ENCODE assay signal across 22 mouse cellular contexts in the genomic region with DNA sequence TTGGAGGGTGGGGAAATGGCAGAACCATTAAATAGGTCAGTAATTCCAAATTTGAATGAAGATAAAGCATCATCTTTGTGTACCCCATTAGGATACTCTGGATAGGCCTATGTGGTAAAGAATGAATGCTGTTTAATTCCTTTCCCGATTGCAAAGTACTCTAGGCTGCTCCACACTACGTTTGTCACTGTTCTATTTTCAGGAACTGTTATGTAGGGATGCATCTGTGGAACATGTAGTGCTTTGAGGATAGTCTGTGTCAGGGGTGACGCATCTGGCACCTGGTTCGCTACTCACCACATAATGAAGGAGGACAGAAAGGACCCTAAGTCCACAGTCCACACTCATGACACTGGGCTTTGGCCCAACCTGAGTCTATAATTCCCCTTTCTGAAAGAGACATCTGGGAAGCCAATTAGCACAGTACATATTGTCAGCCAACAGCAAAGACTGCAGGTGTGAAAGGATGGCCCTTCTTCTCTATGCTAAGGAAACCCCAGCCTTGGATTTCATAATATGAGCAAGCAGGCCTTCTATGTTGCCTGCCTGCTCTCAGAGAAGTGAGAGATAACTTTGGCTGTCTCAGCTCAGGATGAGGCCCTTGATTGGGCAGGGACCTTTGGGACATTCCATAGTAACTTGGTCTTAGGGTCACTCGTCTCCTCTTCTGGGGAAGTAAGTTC.
A peak's percentile ranks its signal among the peaks of the same experiment; 100 is the strongest.
DNase-seq lines count a peak whose midpoint lies in the region; ATAC-seq lines count a peak whose summit lies in the region.
"Had no signal": no experiment of that assay in that cellular context is flagged by ENCODE, and none has a peak within 500 bp of the region (broad histone marks: within the 10 kb centered on the region; RNA-seq: fewer than 3 reads in every experiment).

No protein-coding gene starts in this region.

- H3K4me1 ChIP-seq in hindbrain, embryonic 10.5 days (replicated peaks), result peaks cover 6% of the 10 kb centered on the region
- H3K4me1 ChIP-seq in hindbrain, embryonic 14.5 days (replicated peaks; ENCODE audit: control insufficient read depth, insufficient read depth, low read length), result no peaks in the 10 kb centered on the region
- H3K4me1 ChIP-seq: embryonic facial prominence, embryonic 10.5 days; embryonic facial prominence, embryonic 12.5 days; forebrain, embryonic 12.5 days had no signal

- H3K4me2 ChIP-seq in hindbrain, embryonic 14.5 days (replicated peaks), result no peak overlapping the region
- H3K4me2 ChIP-seq: embryonic facial prominence, embryonic 12.5 days; forebrain, embryonic 12.5 days had no signal

- H3K36me3 ChIP-seq in hindbrain, embryonic 10.5 days, result no peaks in the 10 kb centered on the region
- H3K36me3 ChIP-seq in hindbrain, embryonic 14.5 days (replicated peaks; ENCODE audit: control insufficient read depth, insufficient read depth), result no peaks in the 10 kb centered on the region
- H3K36me3 ChIP-seq: embryonic facial prominence, embryonic 10.5 days; embryonic facial prominence, embryonic 12.5 days; forebrain, embryonic 12.5 days had no signal

- no peaks in the 10 kb centered on the region for H3K27me3 ChIP-seq in hindbrain, embryonic 10.5 days (ENCODE audit: insufficient read depth, poor library complexity, severe bottlenecking)
- no peaks in the 10 kb centered on the region for H3K27me3 ChIP-seq in hindbrain, embryonic 14.5 days (ENCODE audit: control insufficient read depth, insufficient read depth, low read length)
- H3K27me3 ChIP-seq: embryonic facial prominence, embryonic 12.5 days; forebrain, embryonic 12.5 days; Patski had no signal

- 0 out of 2 replicates have a peak overlapping the region, but pooled peaks have one; percentile 19 for H3K27ac ChIP-seq in hindbrain, embryonic 10.5 days
- H3K27ac ChIP-seq in hindbrain, embryonic 14.5 days, result no peak overlapping the region
- H3K27ac ChIP-seq: embryonic facial prominence, embryonic 10.5 days; embryonic facial prominence, embryonic 12.5 days; forebrain, embryonic 12.5 days had no signal

- 88% methylated on average over 5 of the region's 5 CpGs for WGBS in hindbrain, embryonic 10.5 days
- whole genome bisulfite sequencing in hindbrain, embryonic 14.5 days, result 89% methylated on average over 5 of the region's 5 CpGs

- H3K4me3 ChIP-seq in hindbrain, embryonic 10.5 days, result no peak overlapping the region
- H3K4me3 ChIP-seq in hindbrain, embryonic 14.5 days (replicated peaks; ENCODE audit: low read length), result no peak overlapping the region
- H3K4me3 ChIP-seq: embryonic facial prominence, embryonic 10.5 days; embryonic facial prominence, embryonic 12.5 days; forebrain, embryonic 12.5 days had no signal

- H3K9ac ChIP-seq in hindbrain, embryonic 14.5 days, result no peak overlapping the region
- H3K9ac ChIP-seq: embryonic facial prominence, embryonic 12.5 days; forebrain, embryonic 12.5 days; forebrain, postnatal 0 days had no signal

- H3K9me3 ChIP-seq in hindbrain, embryonic 10.5 days, result no peaks in the 10 kb centered on the region
- no peaks in the 10 kb centered on the region for H3K9me3 ChIP-seq in hindbrain, embryonic 14.5 days (ENCODE audit: control insufficient read depth, low read length)
- H3K9me3 ChIP-seq: embryonic facial prominence, embryonic 10.5 days; embryonic facial prominence, embryonic 12.5 days; forebrain, embryonic 12.5 days had no signal

- ATAC-seq in frontal cortex, adult (ENCODE audit: low TSS enrichment), result peak; percentile 88
- ATAC-seq in hindbrain, embryonic 14.5 days (ENCODE audit: low FRiP score), result no peak
- ATAC-seq: activated CD4-positive, CD25-positive, alpha-beta regulatory T cell, adult 4 months; forebrain, embryonic 14.5 days; forebrain, postnatal 0 days; Patski had no signal

- DNase-seq in frontal cortex, postnatal 36 days (ENCODE audit: low spot score in 2 of 2), result no peak
- DNase-seq in hindbrain, embryonic 10.5 days (ENCODE audit: low spot score), result no peak
- DNase-seq in hindbrain, embryonic 14.5 days (ENCODE audit: low spot score), result no peak
- DNase-seq in Muller cell, postnatal 12 days (ENCODE audit: inconsistent ontology term), result peak; percentile 57
- DNase-seq in brain, adult 2 months (ENCODE audit: low read depth, low spot score), result peak; percentile 40
- DNase-seq in adrenal gland, postnatal 4 days (ENCODE audit: low spot score in 2 of 2), result no peak
- DNase-seq: adrenal gland, adult 8-10 months; adrenal gland, postnatal 14 days; adrenal gland, postnatal 36 days; cerebellum, adult 11-12 months; cerebellum, adult 2 months; cerebellum, adult 9-10 months; cerebellum, postnatal 10 days; cerebellum, postnatal 25 days; forebrain, postnatal 0 days had no signal

Comparison
In these comparisons a context has a peak if more than half of its experiments do, and no peak if none do; other contexts are left out.
1. DNase-seq: peak in Muller cell, postnatal 12 days (single experiment) and brain, adult 2 months (single experiment); none in frontal cortex, postnatal 36 days (0 of 2), hindbrain, embryonic 10.5 days (single experiment), hindbrain, embryonic 14.5 days (single experiment) and adrenal gland, postnatal 4 days (0 of 2).